Mouse (Mus musculus) ovary, adult 2 months (tissue): ENCODE results near the gene Atp1a1. TPM values are rescaled to one million over a fixed set of nuclear protein-coding genes. Genes with fewer than 3 reads are reported as not detected.

Source experiments
- polyA plus RNA-seq: library from polyadenylated mRNA; depleted of rRNA; stranded (reverse); fragments of >200 nt; gene quantifications from 2 replicates; pipeline ENCODE4 v1.2.3, GENCODE M21; 2012; rRNA removed

Gene Atp1a1
- polyA plus RNA-seq, result 418 and 443 TPM in 2 replicates

DNA sequence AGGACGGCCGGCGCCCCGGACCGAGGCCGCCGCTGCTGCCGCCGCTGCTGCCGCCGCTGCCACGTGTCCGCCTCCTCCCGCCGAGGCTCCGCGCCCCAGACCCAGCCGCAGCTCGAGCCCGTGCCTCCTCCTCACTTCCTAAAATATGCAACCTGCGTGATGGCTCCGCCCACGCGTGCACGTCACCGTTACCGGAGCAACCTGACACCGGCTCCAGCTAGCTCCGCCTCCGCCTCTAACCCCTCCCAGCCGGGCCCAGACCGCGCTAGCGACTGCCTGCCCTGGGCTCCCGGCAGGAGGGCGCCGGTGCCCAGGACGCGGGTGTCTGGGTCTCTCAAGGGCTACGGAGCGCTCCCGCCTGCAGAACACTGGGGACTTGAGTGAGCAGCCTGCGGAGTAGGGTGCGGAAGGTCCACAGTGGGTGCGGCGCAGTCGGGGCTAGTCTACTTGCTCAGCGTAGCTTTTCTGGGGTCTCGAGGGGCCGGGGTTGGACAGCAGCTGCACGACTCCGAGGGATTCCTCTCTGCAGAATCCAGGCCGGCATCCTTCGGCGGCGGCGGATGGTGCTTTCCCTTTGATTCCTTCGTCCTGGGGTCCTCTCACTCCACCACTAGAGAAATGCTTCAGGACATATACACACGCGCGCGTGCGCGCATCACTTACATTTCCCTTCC is at the start of gene Atp1a1:
TSS of gene Atp1a1 (minus strand) at position 135 of the 674 bp plus-strand sequence.

Other genes with a start within 250 kb of the Atp1a1 start
- 24.2 and 25.4 TPM in 2 replicates for gene Igsf3, start 227.6 kb downstream of the Atp1a1 start, polyA plus RNA-seq
- 5.8 and 7.0 TPM in 2 replicates for gene Mab21l3, start 244.3 kb upstream of the Atp1a1 start, polyA plus RNA-seq